Mouse (Mus musculus) forebrain, postnatal 0 days (tissue): ENCODE results near the gene Mup3. TPM values are rescaled to one million over a fixed set of nuclear protein-coding genes. Genes with fewer than 3 reads are reported as not detected.
"Not testable (repeated sequence)": the region's sequence is repeated elsewhere in the genome, so short reads cannot be mapped to it uniquely, and the experiment has no call there.

Experiments
- ATAC-seq: fragments of 200-750 bp; cut with Nextera tagmentation; 2 replicates; pipeline ENCODE4 v1.8.0; 2017; ENCODE audit warnings: mild to moderate bottlenecking, moderate library complexity
- DNase-seq: peaks from one replicate; pipeline ENCODE4 v3.0.0-alpha.2; 2015
- H3K27ac ChIP-seq: fragments of 300-500 bp; sonication (generic); 2 replicates; pipeline ENCODE4 v1.5.1; 2014; ENCODE audit warnings: low read depth, mild to moderate bottlenecking, antibody characterized with exemption, low read length, moderate library complexity, mixed read lengths
- H3K27me3 ChIP-seq: fragments of 300-500 bp; sonication (generic); 2 replicates; pipeline ENCODE4 v1.6.1; 2014; ENCODE audit warnings: mild to moderate bottlenecking, low read length, mixed read lengths; ENCODE audit not compliant: insufficient read depth
- H3K36me3 ChIP-seq: fragments of 300-500 bp; sonication (generic); 2 replicates; pipeline ENCODE4 v1.6.1; 2014; ENCODE audit warnings: mild to moderate bottlenecking, moderate library complexity; ENCODE audit not compliant: insufficient read depth
- H3K4me1 ChIP-seq: fragments of 300-500 bp; sonication (generic); 2 replicates; pipeline ENCODE4 v1.6.1; 2014; ENCODE audit warnings: antibody characterized with exemption; ENCODE audit not compliant: insufficient read depth
- H3K4me2 ChIP-seq: fragments of 300-500 bp; sonication (generic); 2 replicates; pipeline ENCODE4 v1.6.1; 2014; ENCODE audit warnings: low read depth, mild to moderate bottlenecking, moderate library complexity
- H3K4me3 ChIP-seq: fragments of 300-500 bp; sonication (generic); 2 replicates; pipeline ENCODE4 v1.5.1; 2014; ENCODE audit warnings: low read depth, low read length, mixed read lengths
- H3K9ac ChIP-seq: fragments of 300-500 bp; sonication (generic); 2 replicates; pipeline ENCODE4 v1.6.1; 2014; ENCODE audit warnings: mild to moderate bottlenecking
- H3K9me3 ChIP-seq: fragments of 300-500 bp; sonication (generic); 2 replicates; pipeline ENCODE4 v1.6.1; 2016; ENCODE audit warnings: low read length
- CTCF ChIP-seq: sonication (generic); IDR thresholded peaks from 2 replicates; pipeline ENCODE4 v1.5.1; 2016; ENCODE audit warnings: antibody characterized with exemption, control low read depth, low read depth
- WGBS: fragments of 180-500 bp; shearing (Covaris S2); extraction: QIAGEN DNeasy Blood & Tissue Kit; methylation state at CpG from one replicate; pipeline ENCODE4 v1.1.7; 2014; 5-methylcytosine and 5-hydroxymethylcytosine counted together
- polyA plus RNA-seq: library from polyadenylated mRNA; unstranded; fragments of >200 nt; fragmentation: Nextera tagmentation; extraction: Ambion mirVana; gene quantifications from 2 replicates; pipeline ENCODE4 v1.2.1, GENCODE M21; 2015
- total RNA-seq: library from RNA; depleted of rRNA; stranded (reverse); fragments of >200 nt; gene quantifications from 2 replicates; pipeline ENCODE4 v1.2.3, GENCODE M21; 2014; rRNA removed

Mup3 gene
- total RNA-seq (not detected in 2 replicates), polyA plus RNA-seq (not detected in 2 replicates)

DNA sequence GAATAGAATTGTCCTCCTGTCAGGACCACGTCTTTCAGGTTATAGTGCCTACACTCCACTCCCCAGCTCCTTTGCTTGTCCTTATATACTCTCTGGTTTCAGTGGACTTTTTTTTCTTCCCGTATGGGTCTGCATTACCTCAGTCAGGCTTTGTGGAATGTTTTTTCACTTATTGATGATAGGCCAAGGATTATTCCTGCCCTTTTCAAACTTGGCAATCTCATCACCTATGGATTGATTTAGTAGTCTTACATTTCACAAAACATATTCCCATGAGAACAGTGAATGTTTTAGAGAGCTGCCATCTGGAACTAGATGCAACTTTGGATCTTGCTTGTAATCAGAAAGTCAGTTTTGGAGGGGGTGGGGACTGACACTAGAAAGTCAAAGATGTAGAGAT lies at the start of gene Mup3:
Mup3 (minus strand) TSS at position 102 of the 400 bp plus-strand sequence.
- TF ChIP-seq CTCF: no peak
- 84% methylated on average over 2 of the region's 2 CpGs for WGBS

DNA sequence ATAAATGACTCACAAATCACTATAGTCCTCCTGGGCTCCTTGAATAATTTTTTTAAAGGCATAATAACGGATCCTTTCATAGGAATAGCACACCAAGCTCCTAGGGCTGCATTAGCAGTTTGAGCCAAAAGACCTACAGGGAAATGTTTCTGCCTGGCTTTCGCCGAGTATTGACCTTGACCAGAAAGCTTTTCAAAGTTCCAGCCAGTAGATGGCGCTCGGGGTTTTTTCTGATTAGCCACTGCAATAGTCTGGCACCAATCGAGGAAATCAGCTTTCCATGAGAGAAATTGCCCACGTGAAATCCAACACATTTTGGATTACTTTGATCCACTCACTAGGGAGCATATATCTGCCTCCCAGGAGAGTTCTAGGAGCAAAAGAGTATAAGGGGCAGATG lies 46.6 kb upstream of the Mup3 start:
- 65% methylated on average over 7 of the region's 7 CpGs for WGBS
- no peak overlapping the region for H3K27ac ChIP-seq
- H3K27me3 ChIP-seq: no peaks in the 10 kb centered on the region
- TF ChIP-seq CTCF: 0 out of 2 replicates have a peak, but pooled peaks have one; percentile 21
- H3K9ac ChIP-seq: no peak overlapping the region
- ATAC-seq (no peak), DNase-seq (no peak)
- H3K4me3 ChIP-seq: no peak overlapping the region
- no peak overlapping the region for H3K4me2 ChIP-seq
- no peaks in the 10 kb centered on the region for H3K36me3 ChIP-seq
- H3K9me3 ChIP-seq: no peaks in the 10 kb centered on the region; the same call in 1 of the 2 replicates
- H3K4me1 ChIP-seq: no peaks in the 10 kb centered on the region

More for the DNA sequence above, at the start of gene Mup3:
- Histone ChIP-seq H3K36me3 (no peaks in the 10 kb centered on the region), H3K27ac (no peak within 1 kb of the TSS), H3K4me3 (no peak within 1 kb of the TSS), H3K4me2 (no peak within 1 kb of the TSS), H3K9ac (no peak within 1 kb of the TSS), H3K27me3 (no peaks in the 10 kb centered on the region), H3K9me3 (no peaks in the 10 kb centered on the region), H3K4me1 (no peaks in the 10 kb centered on the region)
- ATAC-seq (no peak), DNase-seq (no peak)

DNA sequence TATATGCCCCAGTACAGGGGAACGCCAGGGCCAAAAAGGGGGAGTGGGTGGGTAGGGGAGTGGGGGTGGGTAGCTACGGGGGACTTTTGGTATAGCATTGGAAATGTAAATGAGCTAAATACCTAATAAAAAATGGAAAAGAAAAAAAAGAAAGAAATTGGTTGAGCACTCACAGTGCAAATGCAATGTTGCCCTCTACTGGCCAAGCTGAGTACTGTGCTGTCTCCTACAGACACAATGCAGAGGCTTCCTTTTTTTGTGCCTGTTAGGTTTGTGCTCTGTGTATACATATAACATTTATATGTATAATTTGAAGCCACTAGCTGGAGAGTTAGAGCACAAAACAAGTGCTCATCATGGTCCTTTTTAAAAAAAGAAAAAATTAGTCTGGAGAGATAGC lies 16.2 kb upstream of the Mup3 start:
- peak; percentile 55 for TF ChIP-seq CTCF

DNA sequence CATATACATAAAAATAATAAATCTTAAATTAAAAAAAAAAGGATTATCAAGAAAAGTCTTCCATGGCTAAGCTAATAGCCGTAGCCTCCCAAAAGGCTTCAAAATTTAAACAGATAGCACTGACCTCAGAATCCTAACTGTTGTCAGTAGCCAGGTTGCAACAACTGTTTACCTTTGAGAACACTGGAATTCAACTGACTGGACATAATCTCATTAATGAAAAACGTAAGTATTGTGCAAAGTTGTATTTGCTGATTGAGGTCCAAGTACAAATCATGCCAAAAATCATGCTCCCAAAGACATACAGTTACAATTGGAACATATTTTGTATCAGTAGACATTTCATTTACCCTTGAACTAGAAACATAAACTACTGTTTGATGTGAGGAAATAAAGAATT lies 811 bp upstream of the Mup3 start:
- DNase-seq: no peak
- no peak for TF ChIP-seq CTCF
- no peak for ATAC-seq
- Histone ChIP-seq H3K4me2 (no peak overlapping the region), H3K9ac (no peak overlapping the region), H3K9me3 (no peaks in the 10 kb centered on the region), H3K36me3 (no peaks in the 10 kb centered on the region), H3K4me1 (no peaks in the 10 kb centered on the region), H3K4me3 (no peak overlapping the region), H3K27me3 (no peaks in the 10 kb centered on the region), H3K27ac (no peak overlapping the region)
- WGBS: 79% methylated on average over 2 of the region's 2 CpGs

More for the DNA sequence above, 16.2 kb upstream of the Mup3 start:
- H3K4me1 ChIP-seq, ATAC-seq, H3K27ac ChIP-seq, H3K4me2 ChIP-seq, H3K9ac ChIP-seq, H3K9me3 ChIP-seq, H3K27me3 ChIP-seq, H3K4me3 ChIP-seq, DNase-seq, H3K36me3 ChIP-seq: not testable (repeated sequence)
- 69% methylated on average over 1 of the region's 2 CpGs for WGBS

DNA sequence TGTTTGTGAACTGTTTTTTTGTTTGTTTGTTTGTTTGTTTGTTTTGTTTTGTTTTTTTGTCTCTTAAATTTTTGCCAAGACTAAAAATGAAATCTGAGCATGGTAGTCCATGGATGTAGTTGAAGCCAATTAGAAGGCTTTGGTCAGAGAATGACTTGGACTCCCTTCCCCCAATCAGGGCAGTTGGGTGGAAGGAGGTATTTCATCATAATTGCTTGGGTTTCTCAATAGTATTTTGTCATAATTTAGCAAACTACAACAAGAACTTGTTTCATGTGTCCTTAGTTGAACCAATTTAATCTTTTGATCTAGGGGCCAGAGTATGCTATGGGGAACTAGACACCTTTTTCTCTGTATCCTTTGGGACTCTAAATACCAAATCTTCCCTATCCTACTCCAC lies 4.4 kb downstream of the Mup3 start:
- Histone ChIP-seq H3K36me3 (no peaks in the 10 kb centered on the region), H3K4me1 (no peaks in the 10 kb centered on the region), H3K4me2 (no peak overlapping the region), H3K9me3 (no peaks in the 10 kb centered on the region), H3K27me3 (no peaks in the 10 kb centered on the region), H3K9ac (no peak overlapping the region), H3K27ac (no peak overlapping the region), H3K4me3 (no peak overlapping the region)
- no peak for DNase-seq
- no peak for ATAC-seq
- TF ChIP-seq CTCF: no peak

DNA sequence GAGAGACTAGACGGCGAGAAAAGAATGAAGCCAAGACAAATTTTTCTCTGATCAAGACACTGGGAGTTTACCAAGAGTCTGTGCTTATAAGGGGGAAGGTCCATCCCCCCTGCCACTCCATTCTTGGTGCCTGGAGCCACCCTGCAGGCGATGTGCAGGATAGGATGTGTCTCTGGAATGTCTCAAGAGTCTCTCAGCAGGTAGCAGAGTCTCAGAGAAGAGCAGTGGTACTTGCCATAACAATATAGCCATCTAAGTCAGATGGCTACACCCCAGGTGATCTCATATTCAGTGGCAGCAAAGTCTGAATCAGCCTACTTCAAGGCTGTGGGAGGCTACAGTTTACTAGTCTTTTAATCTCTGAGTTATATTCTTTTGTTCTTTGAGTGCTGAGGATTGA lies 12.0 kb downstream of the Mup3 start:
- H3K27me3 ChIP-seq: no peaks in the 10 kb centered on the region
- 69% methylated on average over 3 of the region's 3 CpGs for WGBS
- ATAC-seq: no peak
- no peaks in the 10 kb centered on the region for H3K9me3 ChIP-seq
- H3K4me3 ChIP-seq: no peak overlapping the region
- H3K4me2 ChIP-seq: no peak overlapping the region
- H3K4me1 ChIP-seq: no peaks in the 10 kb centered on the region
- H3K27ac ChIP-seq: no peak overlapping the region
- no peak for TF ChIP-seq CTCF
- no peak for DNase-seq
- H3K9ac ChIP-seq: no peak overlapping the region
- no peaks in the 10 kb centered on the region for H3K36me3 ChIP-seq

DNA sequence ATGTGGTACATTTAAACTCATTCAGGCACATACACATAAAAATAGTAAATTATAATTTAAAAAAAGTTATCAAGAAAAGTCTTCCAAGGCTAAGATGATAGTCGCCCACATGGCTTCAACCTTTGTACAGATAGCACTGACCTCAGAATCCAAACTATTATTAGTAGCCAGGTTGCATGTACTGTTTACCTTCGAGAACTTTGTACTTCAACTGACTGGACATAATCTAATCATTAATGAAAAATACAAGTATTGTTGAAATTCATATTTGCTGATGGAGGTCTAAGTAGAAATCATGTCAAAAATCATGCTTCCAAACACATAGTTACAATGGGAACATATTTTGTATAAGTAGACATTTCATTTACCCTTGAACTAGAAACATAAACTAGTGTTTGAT lies 32.4 kb downstream of the Mup3 start:
- DNase-seq, H3K4me2 ChIP-seq, H3K4me1 ChIP-seq, H3K9ac ChIP-seq, H3K4me3 ChIP-seq, H3K27me3 ChIP-seq, H3K36me3 ChIP-seq, ATAC-seq, H3K27ac ChIP-seq, H3K9me3 ChIP-seq: not testable (repeated sequence)
- WGBS: 79% methylated on average over 2 of the region's 2 CpGs

DNA sequence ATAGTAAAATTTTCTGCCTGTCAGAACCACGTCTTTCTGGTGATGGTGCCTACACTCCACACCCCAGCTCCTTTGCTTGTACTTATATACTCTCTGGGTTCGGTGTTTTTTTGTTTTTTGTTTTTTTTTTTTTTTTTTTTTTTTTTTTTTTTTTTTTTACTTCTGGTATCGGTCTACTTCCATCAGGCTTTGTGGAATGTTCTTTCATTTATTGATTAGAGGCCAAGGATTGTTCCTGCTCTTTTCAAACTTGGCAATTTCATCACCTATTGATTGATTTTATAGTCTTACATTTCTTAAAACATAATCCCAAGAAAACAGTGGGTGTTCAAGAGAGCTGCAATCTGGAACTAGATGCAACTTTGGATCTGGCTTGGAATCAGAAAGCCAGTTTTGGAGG lies 33.1 kb downstream of the Mup3 start, which contains the start of gene Mup20:
Mup20 (minus strand) TSS at position 101 of the 400 bp plus-strand sequence.
- not testable (repeated sequence) for H3K4me3 ChIP-seq, ATAC-seq, H3K27me3 ChIP-seq, H3K36me3 ChIP-seq, DNase-seq, H3K4me2 ChIP-seq, H3K9ac ChIP-seq, H3K27ac ChIP-seq, H3K4me1 ChIP-seq, H3K9me3 ChIP-seq
- WGBS: 93% methylated on average over 2 of the region's 3 CpGs

Other genes starting within 250 kb of the Mup3 start
- not detected in 2 replicates for gene Mup20, start 33.2 kb downstream of the Mup3 start, total RNA-seq
- gene Mup20, start 33.2 kb downstream of the Mup3 start, polyA plus RNA-seq: not detected in 2 replicates
- not detected in 2 replicates for gene Mup21, start 63.5 kb upstream of the Mup3 start, total RNA-seq
- not detected in 2 replicates for gene Mup21, start 63.5 kb upstream of the Mup3 start, polyA plus RNA-seq
- gene Zfp37, start 143.7 kb upstream of the Mup3 start, total RNA-seq: 24.2 and 30.1 TPM in 2 replicates
- 11.2 and 14.6 TPM in 2 replicates for gene Zfp37, start 143.7 kb upstream of the Mup3 start, polyA plus RNA-seq
- 11.3 and 15.8 TPM in 2 replicates for gene Slc31a2, start 175.2 kb upstream of the Mup3 start, total RNA-seq
- gene Slc31a2, start 175.2 kb upstream of the Mup3 start, polyA plus RNA-seq: 5.3 and 10.9 TPM in 2 replicates